Mouse (Mus musculus) right cerebral cortex, adult 2 months (tissue): ENCODE results near the gene Olfr464.

Experiments
- DNase-seq, 2 experiments: peaks; one replicate each; pipeline ENCODE4 v3.0.0; 2021 to 2022; ENCODE audit warnings: low spot score in 2 of 2

The Olfr464 gene

DNA sequence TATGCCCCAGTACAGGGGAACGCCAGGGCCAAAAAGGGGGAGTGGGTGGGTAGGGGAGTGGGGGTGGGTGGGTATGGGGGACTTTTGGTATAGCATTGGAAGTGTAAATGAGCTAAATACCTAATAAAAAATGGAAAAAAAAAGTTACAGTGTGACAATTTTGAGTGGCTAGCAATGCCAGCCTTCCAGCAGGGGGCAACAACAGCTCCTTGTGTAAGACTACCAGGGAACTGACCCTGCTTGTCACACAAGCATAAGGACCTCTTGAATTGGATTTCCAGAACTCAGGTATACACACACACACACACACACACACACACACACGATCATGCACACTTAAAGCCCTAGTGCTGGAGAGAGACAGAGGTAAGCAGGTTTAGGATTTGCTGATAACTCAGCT is 53.9 kb downstream of the Olfr464 start:
- DNase-seq, result peak; percentile 11 to 30
